Mouse (Mus musculus): ENCODE results near the gene Ces1e.

GRCm38 (mm10) chr8:93234068-93234467, 4.6 kb upstream of the Ces1e start:
- TF ChIP-seq CTCF (IDR thresholded peaks at IDR 0.05; ENCODE audit: low read depth, low read length) (no peak), GATA2 (IDR thresholded peaks at IDR 0.05; ENCODE audit: borderline replicate concordance, low read depth, low read length) (no peak), GATA1 (IDR thresholded peaks at IDR 0.05; ENCODE audit: borderline replicate concordance, low read length) (no peak), POLR2AphosphoS5 (IDR thresholded peaks at IDR 0.05; ENCODE audit: insufficient replicate concordance, low read depth, low read length) (no peak)

All from G1E (cell line).